Mouse (Mus musculus): ENCODE data around the gene Fam98b. TPM values are rescaled to one million over a fixed set of nuclear protein-coding genes. Genes with fewer than 3 reads are reported as not detected.

The Fam98b gene
- polyA plus RNA-seq, 1 experiment from 2014 or later = 13.0 TPM

DNA sequence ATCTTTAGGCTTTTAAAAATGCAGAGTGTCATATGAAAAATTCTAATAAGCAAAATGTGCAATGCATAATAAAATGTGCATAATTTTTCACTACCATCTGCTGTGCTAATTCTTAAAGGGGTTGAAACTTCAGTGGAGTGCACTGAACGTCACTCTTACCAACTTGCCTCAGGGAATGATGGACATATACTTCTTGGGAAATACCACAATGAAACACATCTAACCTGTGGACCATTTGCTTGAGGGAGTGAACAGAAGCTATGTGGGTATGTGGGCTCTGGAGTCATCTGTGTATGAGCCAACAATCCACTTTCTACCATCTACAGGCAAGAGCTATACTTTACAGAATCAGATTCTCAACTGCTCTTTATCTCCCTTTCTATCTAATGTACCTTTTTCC is 61.8 kb downstream of the Fam98b start:
- H3K36me3 ChIP-seq (ENCODE audit: control insufficient read depth, insufficient read depth, low read length) = no peaks in the 10 kb centered on the region
- no peak overlapping the region for H3K27ac ChIP-seq (ENCODE audit: low read depth, low read length)
- H3K4me2 ChIP-seq (replicated peaks; ENCODE audit: low read depth, low read length) = no peak overlapping the region
- H3K9ac ChIP-seq (ENCODE audit: low read depth, low read length) = no peak overlapping the region
- no peaks in the 10 kb centered on the region for H3K9me3 ChIP-seq (ENCODE audit: control insufficient read depth, low read length)
- DNase-seq (ENCODE audit: low spot score) (no peak), ATAC-seq (ENCODE audit: low FRiP score) (no peak)
- 74% methylated on average over 1 of the region's 1 CpGs for WGBS
- H3K4me3 ChIP-seq (ENCODE audit: low read depth, low read length) = no peak overlapping the region
- H3K4me1 ChIP-seq (replicated peaks; ENCODE audit: control insufficient read depth, insufficient read depth, low read length) = no peaks in the 10 kb centered on the region
- H3K27me3 ChIP-seq (ENCODE audit: control insufficient read depth, insufficient read depth, low read length) = no peaks in the 10 kb centered on the region

GRCm38 (mm10) chr2:117312030-117312429 is 62.5 kb downstream of the Fam98b start:
- WGBS = 67% methylated on average over 2 of the region's 2 CpGs
- DNase-seq (ENCODE audit: low spot score) (no peak), ATAC-seq (ENCODE audit: low FRiP score) (no peak)
- no peak overlapping the region for H3K27ac ChIP-seq (ENCODE audit: low read depth, low read length)
- H3K4me2 ChIP-seq (replicated peaks; ENCODE audit: low read depth, low read length) = no peak overlapping the region
- H3K27me3 ChIP-seq (ENCODE audit: control insufficient read depth, insufficient read depth, low read length) = no peaks in the 10 kb centered on the region
- H3K9me3 ChIP-seq (ENCODE audit: control insufficient read depth, low read length) = no peaks in the 10 kb centered on the region
- H3K36me3 ChIP-seq (ENCODE audit: control insufficient read depth, insufficient read depth, low read length) = no peaks in the 10 kb centered on the region
- no peaks in the 10 kb centered on the region for H3K4me1 ChIP-seq (replicated peaks; ENCODE audit: control insufficient read depth, insufficient read depth, low read length)
- no peak overlapping the region for H3K4me3 ChIP-seq (ENCODE audit: low read depth, low read length)
- no peak overlapping the region for H3K9ac ChIP-seq (ENCODE audit: low read depth, low read length)

- Histone ChIP-seq H3K27ac (ENCODE audit: low read depth, low read length) (no peak overlapping the region), H3K4me3 (ENCODE audit: low read depth, low read length) (no peak overlapping the region), H3K4me1 (replicated peaks; ENCODE audit: control insufficient read depth, insufficient read depth, low read length) (no peaks in the 10 kb centered on the region), H3K9me3 (ENCODE audit: control insufficient read depth, low read length) (no peaks in the 10 kb centered on the region), H3K27me3 (ENCODE audit: control insufficient read depth, insufficient read depth, low read length) (no peaks in the 10 kb centered on the region), H3K4me2 (replicated peaks; ENCODE audit: low read depth, low read length) (no peak overlapping the region), H3K9ac (ENCODE audit: low read depth, low read length) (no peak overlapping the region), H3K36me3 (ENCODE audit: control insufficient read depth, insufficient read depth, low read length) (no peaks in the 10 kb centered on the region)
- ATAC-seq (ENCODE audit: low FRiP score) (peak; percentile 67), DNase-seq (ENCODE audit: low spot score) (peak; percentile 19)
- 63% methylated on average over 7 of the region's 7 CpGs for WGBS
These were observed 62.9 kb downstream of the Fam98b start for GRCm38 (mm10) chr2:117312441-117312895.

GRCm38 (mm10) chr2:117313586-117314235 is 64.2 kb downstream of the Fam98b start:
- Histone ChIP-seq H3K27ac (ENCODE audit: low read depth, low read length) (no peak overlapping the region), H3K4me1 (replicated peaks; ENCODE audit: control insufficient read depth, insufficient read depth, low read length) (no peaks in the 10 kb centered on the region), H3K9ac (ENCODE audit: low read depth, low read length) (no peak overlapping the region), H3K4me3 (ENCODE audit: low read depth, low read length) (no peak overlapping the region), H3K36me3 (ENCODE audit: control insufficient read depth, insufficient read depth, low read length) (no peaks in the 10 kb centered on the region), H3K27me3 (ENCODE audit: control insufficient read depth, insufficient read depth, low read length) (no peaks in the 10 kb centered on the region), H3K9me3 (ENCODE audit: control insufficient read depth, low read length) (no peaks in the 10 kb centered on the region), H3K4me2 (replicated peaks; ENCODE audit: low read depth, low read length) (no peak overlapping the region)
- 83% methylated on average over 5 of the region's 5 CpGs for WGBS
- ATAC-seq (ENCODE audit: low FRiP score) (no peak), DNase-seq (ENCODE audit: low spot score) (no peak)

- no peaks in the 10 kb centered on the region for H3K27me3 ChIP-seq (ENCODE audit: control insufficient read depth, insufficient read depth, low read length)
- no peaks in the 10 kb centered on the region for H3K4me1 ChIP-seq (replicated peaks; ENCODE audit: control insufficient read depth, insufficient read depth, low read length)
- no peaks in the 10 kb centered on the region for H3K36me3 ChIP-seq (ENCODE audit: control insufficient read depth, insufficient read depth, low read length)
- DNase-seq (ENCODE audit: low spot score) (no peak), ATAC-seq (ENCODE audit: low FRiP score) (no peak)
- H3K4me2 ChIP-seq (replicated peaks; ENCODE audit: low read depth, low read length) = no peak overlapping the region
- H3K9me3 ChIP-seq (ENCODE audit: control insufficient read depth, low read length) = no peaks in the 10 kb centered on the region
- H3K27ac ChIP-seq (ENCODE audit: low read depth, low read length) = no peak overlapping the region
- H3K9ac ChIP-seq (ENCODE audit: low read depth, low read length) = no peak overlapping the region
- no peak overlapping the region for H3K4me3 ChIP-seq (ENCODE audit: low read depth, low read length)
- WGBS = 83% methylated on average over 3 of the region's 3 CpGs
These were observed 69.5 kb downstream of the Fam98b start for GRCm38 (mm10) chr2:117318991-117319390.

Other genes with a start within 250 kb of the Fam98b start
- gene Spred1, start 128.4 kb upstream of the Fam98b start, polyA plus RNA-seq (2014; fragmentation: Nextera tagmentation; extraction: Ambion mirVana) = 17.8 and 23.3 TPM in 2 replicates
- 0.71 and 0.74 TPM in 2 replicates for gene Rasgrp1, start 93.3 kb downstream of the Fam98b start, polyA plus RNA-seq (2014; fragmentation: Nextera tagmentation; extraction: Ambion mirVana)